Mouse (Mus musculus): ENCODE measurements at regions not wholly inside any gene's neighbourhood (a gene's known extent, or its start where the extent isn't known, plus 50 kb on each side); places are given as distances from the start of the nearest gene placed in this dataset.
A peak's percentile ranks its signal among the peaks of the same experiment; 100 is the strongest.

GRCm38 (mm10) chr2:178924456-178925115 is 494.3 kb downstream of the Cdh26 start:
- no peak for DNase-seq (ENCODE audit: low read depth, low spot score)

DNA sequence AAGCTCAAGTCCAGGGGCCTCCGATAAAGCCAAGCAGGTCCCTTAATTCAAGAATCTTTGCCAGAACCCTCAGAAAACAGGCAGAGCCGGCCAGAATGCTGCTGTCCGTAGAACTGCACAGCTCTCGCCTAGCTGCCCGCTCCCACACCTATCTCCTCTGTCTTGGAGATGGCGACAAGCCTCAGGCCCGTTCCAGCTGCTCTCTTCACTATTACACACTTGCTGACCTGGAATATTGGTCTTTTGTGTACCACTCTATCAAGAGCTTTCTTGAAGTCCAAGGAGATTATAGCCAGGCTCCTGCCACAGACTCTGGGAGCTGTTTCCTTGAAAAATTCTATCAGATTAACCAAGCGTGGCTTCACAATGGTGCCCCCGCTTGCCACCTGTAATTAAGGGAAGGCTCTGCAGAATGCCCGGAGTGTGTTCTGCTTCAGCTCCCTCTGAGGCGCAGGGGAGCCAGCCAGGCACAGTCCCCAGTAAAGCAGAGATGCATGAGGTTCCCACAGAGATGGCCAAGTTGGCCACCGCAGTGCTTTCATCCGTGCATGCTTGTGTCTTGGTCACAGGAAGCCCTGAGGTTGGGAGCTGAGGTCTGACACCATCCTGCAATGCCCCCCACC is 496.8 kb downstream of the Cdh26 start:
- no peak for DNase-seq (ENCODE audit: low read depth, low spot score)

- DNase-seq (ENCODE audit: low read depth, low spot score): no peak
Observed at GRCm38 (mm10) chr2:178929033-178929432, 498.7 kb downstream of the Cdh26 start.

- no peak for DNase-seq (ENCODE audit: low read depth, low spot score)
Observed at GRCm38 (mm10) chr2:178930125-178930524, 499.8 kb downstream of the Cdh26 start.

- DNase-seq (ENCODE audit: low read depth, low spot score): no peak
Observed at GRCm38 (mm10) chr2:178948471-178948870, 493.8 kb upstream of the Cdh4 start.

- no peak for DNase-seq (ENCODE audit: low read depth, low spot score)
Observed at GRCm38 (mm10) chr2:178949103-178949502, 493.1 kb upstream of the Cdh4 start.

DNA sequence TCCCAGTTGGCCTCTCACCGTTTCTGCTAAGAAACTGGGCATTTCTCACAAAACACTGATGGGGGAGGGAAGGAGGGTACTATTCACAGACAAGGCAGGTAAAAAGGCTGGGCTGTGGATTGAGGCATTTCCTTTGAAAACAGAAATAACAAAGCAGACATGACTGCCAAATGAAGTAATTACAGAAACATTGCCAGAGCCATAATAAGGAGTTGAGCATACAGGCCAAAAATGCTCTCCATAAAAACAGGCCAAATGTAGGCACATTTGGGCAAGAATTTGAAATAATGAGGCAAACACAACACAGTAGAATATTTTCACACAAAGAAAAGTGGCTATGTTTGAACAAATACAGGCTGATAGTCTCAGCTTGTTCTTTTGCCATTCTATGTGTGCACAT is 491.9 kb upstream of the Cdh4 start:
- no peak for DNase-seq (ENCODE audit: low read depth, low spot score)

DNA sequence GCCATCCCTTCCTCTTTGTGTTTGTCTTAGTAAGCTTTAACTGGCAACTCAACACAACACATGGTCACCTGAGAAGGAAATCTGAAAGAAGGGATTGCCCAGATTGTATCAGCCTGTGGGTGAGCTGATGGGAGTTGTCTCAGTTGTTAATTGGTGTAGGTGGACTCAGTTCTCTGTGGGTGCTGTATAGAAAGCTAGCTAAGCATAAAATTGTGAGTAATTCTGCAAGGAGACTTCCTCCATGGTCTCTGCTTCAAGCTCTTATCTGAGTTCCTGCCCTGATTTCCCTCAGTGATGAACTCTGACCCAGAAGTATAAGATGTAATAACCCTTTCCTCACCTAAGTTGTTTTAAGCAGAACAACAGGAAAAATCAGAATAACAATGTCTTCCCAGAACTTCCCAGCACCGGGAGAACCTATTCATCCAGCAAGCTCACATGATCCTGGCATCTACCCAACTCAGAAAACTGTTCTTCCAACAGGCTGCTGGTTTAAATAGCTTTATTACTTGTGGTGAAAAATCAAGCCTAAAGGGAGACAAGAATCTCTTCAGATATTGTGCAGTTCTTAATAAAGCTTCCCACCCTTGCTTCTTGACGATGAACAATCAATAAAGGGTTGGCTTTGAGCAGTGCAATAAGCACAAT is 487.7 kb upstream of the Cdh4 start:
- no peak for DNase-seq (ENCODE audit: low read depth, low spot score)

DNA sequence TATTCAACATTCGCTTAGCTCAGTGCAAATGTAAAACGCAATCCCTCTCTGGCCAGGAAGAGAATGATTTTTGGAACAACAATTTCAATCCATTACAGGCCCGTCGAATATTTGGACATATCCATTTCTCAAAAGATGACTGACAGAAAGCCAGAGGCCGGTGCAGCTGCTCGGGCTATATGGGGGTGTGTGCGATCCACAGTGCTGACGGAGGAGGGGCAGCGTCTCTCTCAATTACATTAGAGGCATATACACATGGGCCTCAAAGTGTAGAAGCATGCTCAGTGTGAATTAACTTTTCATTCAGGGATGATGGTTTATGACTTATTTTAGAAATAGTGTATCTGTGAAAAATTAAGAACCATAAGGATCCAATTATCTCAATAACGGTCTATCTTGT is 483.4 kb upstream of the Cdh4 start:
- DNase-seq (ENCODE audit: low read depth, low spot score): no peak

- peak; percentile 76 for DNase-seq (ENCODE audit: low read depth, low spot score)
Observed at GRCm38 (mm10) chr2:178959603-178960002, 482.6 kb upstream of the Cdh4 start.

DNA sequence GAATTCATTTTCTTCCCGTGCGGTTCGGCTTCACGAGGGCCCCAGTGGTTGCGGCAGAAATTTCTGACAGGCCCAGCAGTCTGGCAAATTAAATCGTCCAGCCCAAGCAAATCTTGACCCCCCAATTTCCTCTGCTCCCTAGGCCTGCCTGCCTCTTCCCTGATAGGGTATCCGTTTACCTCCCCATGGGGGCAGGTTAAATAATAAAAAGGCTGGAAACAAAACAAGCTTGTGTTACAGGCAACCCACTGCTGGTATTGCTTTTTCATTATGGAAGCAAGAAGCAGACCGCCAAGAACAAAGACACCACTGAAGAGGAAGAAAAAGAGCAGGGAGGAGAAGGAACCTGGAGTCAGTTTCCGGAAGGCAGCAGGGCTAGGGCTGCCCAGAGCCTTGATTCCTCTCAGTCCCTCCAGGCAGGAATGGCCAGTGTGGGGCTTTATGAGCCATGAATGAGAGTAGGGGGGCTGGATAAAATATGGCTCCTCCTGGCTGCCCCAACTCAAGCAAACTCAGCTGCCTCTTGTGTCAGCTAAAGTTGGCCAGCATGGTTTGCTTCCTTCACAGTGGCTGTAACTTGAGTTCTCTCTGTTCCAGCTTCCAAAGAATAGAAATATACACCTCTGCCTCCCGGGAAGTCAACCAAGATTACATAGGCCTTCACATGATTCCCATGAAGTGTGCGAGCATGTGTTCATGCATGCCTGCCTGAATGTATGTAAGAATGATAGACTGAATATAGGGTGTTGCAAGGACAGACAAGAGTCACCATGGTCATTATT is 474.5 kb upstream of the Cdh4 start:
- DNase-seq (ENCODE audit: low read depth, low spot score): peak; percentile 63

GRCm38 (mm10) chr2:178969732-178970131 is 472.5 kb upstream of the Cdh4 start:
- DNase-seq (ENCODE audit: low read depth, low spot score): no peak

- no peak for DNase-seq (ENCODE audit: low read depth, low spot score)
Observed at GRCm38 (mm10) chr2:178975366-178975765, 466.9 kb upstream of the Cdh4 start.

DNA sequence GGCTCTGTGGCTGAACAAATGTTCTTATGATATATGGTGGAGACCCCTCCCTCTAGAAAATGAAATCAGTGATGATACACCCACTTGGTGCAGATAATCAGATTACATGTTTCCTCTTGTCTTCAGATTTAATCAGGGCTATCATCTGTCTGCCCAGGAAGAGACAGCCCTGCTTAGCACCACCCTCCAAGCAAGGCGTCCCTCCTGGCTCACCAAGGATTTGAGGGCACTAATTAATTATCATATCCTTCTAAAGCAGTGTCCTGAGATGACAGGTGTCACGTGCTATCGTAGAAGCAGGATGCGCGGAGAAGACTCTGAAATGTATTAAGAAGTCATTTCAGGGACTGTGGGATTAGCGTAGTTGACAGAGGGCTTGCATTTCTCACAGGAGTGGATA is 466.2 kb upstream of the Cdh4 start:
- DNase-seq (ENCODE audit: low read depth, low spot score): no peak

DNA sequence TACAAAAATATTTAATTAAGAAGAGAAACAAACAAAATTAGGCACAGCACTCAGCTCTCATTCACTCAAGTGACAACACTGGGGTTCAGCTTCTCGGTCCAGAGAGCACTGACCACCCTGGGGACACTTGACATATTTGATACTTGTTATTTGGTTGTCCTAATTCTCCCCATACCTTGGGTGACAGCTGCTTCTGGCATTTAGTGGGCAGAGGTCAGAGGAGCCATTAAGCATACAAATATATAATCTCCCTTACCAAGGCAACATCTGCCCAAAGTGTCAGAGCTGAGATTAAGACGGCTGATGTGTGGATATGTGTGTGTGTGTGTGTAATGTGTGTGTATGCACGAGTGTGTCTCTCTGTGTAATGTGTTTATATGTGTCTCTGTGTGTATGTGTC is 465.7 kb upstream of the Cdh4 start:
- DNase-seq (ENCODE audit: low read depth, low spot score): no peak

- no peak for DNase-seq (ENCODE audit: low read depth, low spot score)
Observed at GRCm38 (mm10) chr2:178979451-178979850, 462.8 kb upstream of the Cdh4 start.

- no peak for DNase-seq (ENCODE audit: low read depth, low spot score)
Observed at GRCm38 (mm10) chr2:178981736-178982502, 460.3 kb upstream of the Cdh4 start.

DNA sequence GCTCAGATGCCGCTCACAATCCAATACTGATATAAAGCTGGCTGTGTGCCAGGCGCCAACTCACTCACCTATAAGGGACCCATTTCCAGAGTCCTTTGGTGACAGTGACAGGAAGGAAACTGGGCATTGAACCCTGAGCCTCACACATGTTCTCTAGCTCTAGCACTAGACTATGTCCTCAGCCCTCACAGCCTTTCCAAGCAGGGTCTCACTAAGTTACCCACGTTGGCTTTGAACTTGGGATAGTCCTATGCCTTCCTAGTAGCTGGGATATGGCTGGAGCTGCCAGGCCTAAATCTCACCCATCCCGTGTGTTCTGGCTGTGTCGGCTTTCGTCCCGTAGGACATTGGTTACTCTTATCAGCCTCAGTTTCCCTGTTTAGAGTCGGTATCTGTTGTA is 458.4 kb upstream of the Cdh4 start:
- DNase-seq (ENCODE audit: low read depth, low spot score): no peak

GRCm38 (mm10) chr2:178987935-178988334 is 454.3 kb upstream of the Cdh4 start:
- no peak for DNase-seq (ENCODE audit: low read depth, low spot score)

- peak; percentile 63 for DNase-seq (ENCODE audit: low read depth, low spot score)
Observed at GRCm38 (mm10) chr2:178989291-178989690, 452.9 kb upstream of the Cdh4 start.

- DNase-seq (ENCODE audit: low read depth, low spot score): peak; percentile 48
Observed at GRCm38 (mm10) chr2:178989784-178990183, 452.4 kb upstream of the Cdh4 start.

- DNase-seq (ENCODE audit: low read depth, low spot score): no peak
Observed at GRCm38 (mm10) chr2:178990959-178991358, 451.3 kb upstream of the Cdh4 start.
